Mouse (Mus musculus) right cerebral cortex, postnatal 36 days (tissue): ENCODE data around the gene Nrbf2.

Source experiments
- DNase-seq, 2 experiments: peaks; one replicate each; pipeline ENCODE4 v3.0.0; 2022; ENCODE audit warnings: low spot score in 2 of 2, mixed read lengths in 1 of 2

Nrbf2 gene

GRCm38 (mm10) chr10:67285176-67285814 lies at the start of gene Nrbf2:
Nrbf2 (minus strand) TSS chr10:67285305.
- DNase-seq, result peak; percentile 73 to 77

GRCm38 (mm10) chr10:67330580-67330979 lies 45.5 kb upstream of the Nrbf2 start:
- no peak for DNase-seq

GRCm38 (mm10) chr10:67329661-67330060 lies 44.6 kb upstream of the Nrbf2 start:
- no peak for DNase-seq

DNA sequence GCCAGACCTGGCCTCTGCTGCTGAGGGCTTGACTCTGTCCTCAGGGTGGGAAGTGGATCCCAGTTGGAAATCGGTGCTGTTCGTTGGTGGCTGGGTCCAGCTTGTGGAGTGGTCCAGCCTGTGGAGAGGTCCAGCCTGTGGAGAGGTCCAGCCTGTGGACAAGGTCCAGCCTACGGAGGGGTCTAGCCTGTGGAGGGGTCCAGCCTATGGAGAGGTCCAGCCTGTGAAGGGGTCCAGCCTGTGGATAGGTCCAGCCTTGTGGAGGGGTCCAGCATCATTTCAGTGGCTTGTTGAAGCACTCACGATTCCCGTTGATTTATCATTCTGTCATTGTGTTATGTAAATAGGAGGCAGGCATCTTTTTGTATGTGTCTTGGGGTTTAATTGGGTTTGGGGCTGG lies 43.1 kb upstream of the Nrbf2 start:
- no peak for DNase-seq

GRCm38 (mm10) chr10:67324036-67324435 lies 38.9 kb upstream of the Nrbf2 start:
- no peak for DNase-seq

DNA sequence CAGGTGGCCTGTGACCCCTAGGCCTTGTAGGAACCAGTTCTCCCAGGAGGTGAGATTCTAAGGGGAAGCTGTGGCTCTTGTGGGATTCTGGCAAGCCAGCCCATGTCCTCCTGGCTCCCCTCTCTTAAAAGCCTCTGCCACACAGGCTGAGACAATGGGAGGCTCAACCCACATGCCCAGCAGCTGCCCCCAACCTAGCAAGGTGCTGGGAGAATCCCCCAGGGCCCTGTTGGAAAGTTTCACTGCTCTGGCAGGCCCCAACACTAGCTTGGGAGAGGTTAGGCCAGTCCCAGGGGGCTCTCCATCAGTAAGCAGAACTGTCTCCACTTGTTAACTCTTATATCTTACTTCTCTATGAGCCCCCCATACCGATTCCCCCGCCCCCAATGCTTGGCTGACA lies 36.3 kb upstream of the Nrbf2 start:
- DNase-seq, result no peak

DNA sequence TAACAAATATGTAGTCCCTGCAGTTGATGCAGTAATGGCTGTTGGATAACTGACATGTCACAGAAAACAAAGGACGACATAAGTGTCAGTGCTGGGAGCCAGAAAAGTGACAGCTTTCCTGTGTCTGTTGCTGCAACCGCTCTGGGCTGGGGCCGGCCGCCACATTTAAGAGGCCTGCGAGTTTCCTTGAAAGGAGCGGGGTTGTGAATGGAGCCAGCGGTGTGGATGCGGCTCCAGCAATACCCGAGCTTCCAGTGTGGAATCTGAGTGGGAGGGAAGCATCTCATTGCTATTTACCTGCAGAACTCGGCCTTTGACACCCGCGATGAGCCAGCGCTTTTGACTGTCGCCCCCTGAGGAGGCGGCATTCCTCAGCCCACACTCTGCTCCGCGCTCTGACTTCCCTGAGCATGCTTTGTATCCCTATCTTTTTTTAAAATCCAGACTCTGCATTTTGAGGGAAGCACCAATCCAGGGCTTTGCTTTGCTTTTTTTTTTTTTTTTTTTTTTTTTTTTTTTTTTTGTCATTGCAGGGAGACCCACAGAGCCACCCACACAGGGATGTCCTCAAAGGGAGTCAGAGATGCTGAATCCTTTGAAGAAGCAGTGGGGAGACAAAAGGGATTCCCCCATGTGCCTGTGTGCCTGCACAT lies 35.2 kb upstream of the Nrbf2 start:
- no peak for DNase-seq

- no peak for DNase-seq
Observed at GRCm38 (mm10) chr10:67319016-67319725, 34.1 kb upstream of the Nrbf2 start.

- no peak for DNase-seq
Observed at GRCm38 (mm10) chr10:67317931-67318460, 32.9 kb upstream of the Nrbf2 start.

DNA sequence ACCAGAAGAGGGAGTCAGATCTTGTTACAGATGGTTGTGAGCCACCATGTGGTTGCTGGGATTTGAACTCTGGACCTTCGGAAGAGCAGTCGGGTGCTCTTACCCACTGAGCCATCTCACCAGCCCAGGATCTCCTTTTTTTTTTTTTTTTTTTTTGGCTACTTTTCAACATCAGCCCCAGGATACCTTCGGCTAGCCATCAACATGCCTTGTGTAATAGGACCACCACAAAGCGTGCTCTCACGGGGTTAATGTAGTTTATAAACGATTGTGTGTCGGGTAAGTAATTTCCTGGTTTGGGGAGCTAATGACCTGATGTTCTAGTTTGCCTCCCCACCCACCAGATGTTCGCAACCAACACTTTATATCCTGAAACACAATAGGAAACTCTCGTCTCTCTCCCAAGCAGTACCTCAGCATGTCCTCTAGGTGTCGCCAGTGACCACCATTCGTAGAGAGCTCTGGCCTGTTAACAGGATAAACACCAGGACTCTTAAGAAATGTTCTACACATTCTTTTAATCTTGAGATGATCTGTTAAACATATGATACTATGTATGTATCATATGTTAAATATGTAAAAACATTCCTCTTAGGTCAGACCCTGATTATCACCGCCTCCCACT lies 29.8 kb upstream of the Nrbf2 start:
- DNase-seq, result no peak

DNA sequence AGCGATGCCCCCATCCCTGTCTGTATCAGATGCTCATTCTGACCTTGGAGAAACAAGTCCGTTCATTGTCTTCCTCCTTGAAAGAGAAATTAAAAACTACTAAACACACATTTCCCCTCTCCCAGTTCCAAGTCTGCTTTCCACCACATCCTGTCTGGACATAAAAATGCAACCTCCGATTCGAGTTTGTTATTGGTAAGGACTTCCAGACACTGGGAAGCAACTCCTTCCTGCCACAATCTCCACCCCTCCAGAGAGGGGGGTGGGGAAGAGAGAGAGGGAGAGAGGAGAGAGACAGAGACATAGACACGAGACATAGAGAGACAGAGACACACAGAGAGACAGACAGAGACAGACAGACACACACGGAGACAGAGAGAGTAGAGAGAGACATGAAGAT lies 27.4 kb upstream of the Nrbf2 start:
- DNase-seq, result no peak

- peak in 1 of 2 experiments; percentile 37 for DNase-seq
Observed at GRCm38 (mm10) chr10:67311277-67311959, 26.3 kb upstream of the Nrbf2 start.

DNA sequence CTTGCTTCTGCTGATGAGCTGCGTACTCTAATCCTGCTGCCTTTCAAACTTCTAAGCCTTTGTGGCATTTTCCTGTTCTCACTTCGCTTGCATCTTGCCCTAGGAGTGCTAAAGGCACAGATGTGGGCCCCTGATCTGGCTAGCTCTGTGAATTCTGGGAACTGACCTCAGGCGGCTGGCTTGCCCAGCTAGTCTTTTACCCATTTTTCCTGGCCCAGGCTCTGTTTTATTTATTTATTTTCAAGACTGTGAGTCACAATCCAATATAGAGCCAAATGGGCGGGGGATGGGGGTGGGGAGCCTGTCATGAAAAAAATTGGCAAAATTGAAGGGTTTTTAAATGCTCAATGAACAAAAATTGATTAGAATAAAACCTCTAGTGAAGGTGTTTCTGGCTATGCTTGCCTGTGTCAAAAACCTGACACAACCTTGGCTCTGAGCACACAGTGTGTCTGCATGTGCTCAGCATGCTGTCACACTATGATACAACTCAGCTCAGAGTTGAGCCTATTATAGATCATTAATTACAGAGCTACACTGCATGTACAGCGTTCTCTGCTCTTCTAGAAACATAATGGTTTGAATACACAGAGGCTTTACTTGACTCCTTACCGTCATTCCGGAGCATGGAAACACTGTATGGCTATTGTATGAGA lies 24.5 kb upstream of the Nrbf2 start:
- no peak for DNase-seq

DNA sequence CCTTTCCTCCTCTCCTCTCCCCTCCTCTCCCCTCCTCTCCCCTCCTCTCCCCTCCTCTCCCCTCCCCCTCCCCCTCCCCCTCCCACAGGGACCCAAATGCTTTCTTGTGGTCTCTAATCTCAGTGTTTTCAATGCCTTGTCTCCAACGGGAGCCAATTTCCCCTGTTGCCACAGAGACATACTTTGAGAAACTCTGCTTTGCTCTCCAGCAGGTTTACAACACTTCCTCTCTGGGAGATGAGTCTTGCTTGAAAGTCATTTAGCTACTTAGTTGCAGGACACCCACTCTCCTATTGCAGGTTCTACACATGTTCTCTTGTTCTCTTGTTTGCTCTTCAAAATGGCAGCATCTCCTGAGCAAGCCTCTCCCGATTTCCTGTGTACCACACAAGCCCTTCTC lies 17.2 kb upstream of the Nrbf2 start:
- DNase-seq, result no peak

GRCm38 (mm10) chr10:67301046-67301445 lies 15.9 kb upstream of the Nrbf2 start:
- DNase-seq, result no peak

GRCm38 (mm10) chr10:67299285-67299684 lies 14.2 kb upstream of the Nrbf2 start:
- DNase-seq, result no peak

GRCm38 (mm10) chr10:67298856-67299255 lies 13.8 kb upstream of the Nrbf2 start:
- DNase-seq, result no peak

- no peak for DNase-seq
Observed at GRCm38 (mm10) chr10:67297175-67297855, 12.2 kb upstream of the Nrbf2 start.

DNA sequence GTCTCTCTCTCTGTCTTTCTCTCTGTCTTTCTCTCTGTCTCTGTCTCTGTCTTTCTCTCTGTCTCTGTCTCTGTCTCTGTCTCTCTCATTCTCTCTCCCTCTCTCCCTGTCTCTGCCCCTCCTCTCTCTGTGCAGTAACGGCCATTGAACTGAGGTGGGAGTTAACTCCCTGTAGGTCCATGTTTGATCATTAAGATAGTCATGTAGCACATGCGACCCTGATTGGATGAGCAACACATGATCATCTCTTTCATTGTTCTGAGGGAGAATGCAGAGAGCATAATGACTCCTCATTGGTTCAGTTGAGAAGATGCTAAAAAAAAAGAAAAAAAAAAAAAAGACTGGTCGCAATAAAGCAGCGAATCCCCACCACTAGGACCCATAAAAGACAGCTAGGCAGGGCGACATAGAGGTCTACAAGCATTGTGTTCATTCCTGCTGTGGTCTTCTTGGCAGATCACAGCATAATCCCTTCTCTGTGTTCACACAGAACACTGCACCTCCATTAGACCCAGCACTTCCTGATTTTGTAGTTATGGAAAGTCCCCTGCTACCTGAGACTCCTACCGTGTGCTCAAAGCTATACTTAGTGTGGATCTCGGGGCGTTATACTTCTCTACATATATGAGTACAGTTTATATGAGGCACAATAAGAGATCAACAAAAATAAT lies 11.5 kb upstream of the Nrbf2 start:
- DNase-seq, result no peak

DNA sequence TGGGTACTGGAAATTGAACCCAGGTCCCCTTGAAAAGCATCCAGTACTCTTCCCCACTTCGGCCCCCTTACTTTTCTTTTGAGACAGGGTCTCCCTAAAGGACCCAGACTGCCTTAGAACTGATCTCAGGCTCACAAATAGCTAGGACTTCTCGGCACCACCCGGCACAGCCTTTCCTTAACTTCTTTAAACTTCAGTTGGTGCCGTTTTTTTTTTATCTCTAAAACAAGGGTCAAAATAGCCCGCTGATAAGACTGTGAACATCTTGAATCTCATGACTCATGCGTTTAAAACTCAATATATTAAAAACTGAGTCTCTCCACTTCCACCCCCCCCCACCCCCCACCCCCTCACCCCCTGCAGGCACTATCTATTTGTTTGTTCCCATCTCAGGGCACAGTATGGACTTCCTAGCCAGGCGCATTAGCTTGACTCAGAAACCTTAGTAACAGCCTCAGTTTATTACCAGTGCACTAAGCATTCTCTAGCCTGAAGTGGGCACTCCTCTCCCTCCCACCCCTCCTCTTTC lies 10.9 kb upstream of the Nrbf2 start:
- no peak for DNase-seq
